In the genomic region with DNA sequence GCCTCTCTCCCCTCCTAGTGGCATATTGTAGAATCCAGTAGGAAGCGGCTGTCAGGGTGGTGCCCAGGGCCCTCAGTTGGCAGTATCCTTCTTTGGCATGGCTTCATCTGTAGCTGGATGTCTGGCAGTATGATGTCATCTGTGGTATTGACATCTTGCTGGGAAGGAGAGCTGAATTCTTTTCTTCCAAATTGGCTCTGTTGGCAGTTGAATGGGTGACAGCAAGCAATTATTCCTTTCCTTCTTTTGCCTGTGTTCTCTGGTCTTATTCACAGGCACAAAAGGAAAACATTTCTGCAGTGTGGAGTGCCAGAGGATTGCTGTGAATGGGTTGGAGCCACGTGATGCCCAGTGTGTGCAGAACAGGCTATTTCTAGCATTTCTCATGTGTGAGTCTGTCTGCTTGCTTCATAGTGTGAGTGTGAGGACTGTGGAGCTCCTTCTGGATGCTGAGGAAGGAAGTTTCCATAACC, we compare ENCODE assay signal across 7 mouse cellular contexts.
DNase-seq lines count a peak whose midpoint lies in the region; ATAC-seq lines count a peak whose summit lies in the region.

No protein-coding gene starts in this region.

- peak overlapping the region; percentile 86 for H3K27ac ChIP-seq in forebrain, embryonic 12.5 days
- no peak overlapping the region for H3K27ac ChIP-seq in hindbrain, embryonic 14.5 days
- no peak overlapping the region for H3K27ac ChIP-seq in limb, embryonic 13.5 days

- WGBS in forebrain, embryonic 12.5 days = 23% methylated on average over 2 of the region's 2 CpGs
- 39% methylated on average over 2 of the region's 2 CpGs for WGBS in hindbrain, embryonic 14.5 days
- WGBS in limb, embryonic 13.5 days = 50% methylated on average over 2 of the region's 2 CpGs

- H3K9me3 ChIP-seq in forebrain, embryonic 12.5 days = no peaks in the 10 kb centered on the region
- H3K9me3 ChIP-seq in hindbrain, embryonic 14.5 days (ENCODE audit: control insufficient read depth, low read length) = no peaks in the 10 kb centered on the region
- no peaks in the 10 kb centered on the region for H3K9me3 ChIP-seq in limb, embryonic 13.5 days

- H3K9ac ChIP-seq in forebrain, embryonic 12.5 days = no peak overlapping the region
- H3K9ac ChIP-seq in hindbrain, embryonic 14.5 days = no peak overlapping the region
- no peak overlapping the region for H3K9ac ChIP-seq in limb, embryonic 13.5 days

- no peak overlapping the region for H3K4me3 ChIP-seq in forebrain, embryonic 12.5 days (replicated peaks)
- H3K4me3 ChIP-seq in hindbrain, embryonic 14.5 days (replicated peaks; ENCODE audit: low read length) = no peak overlapping the region
- no peak overlapping the region for H3K4me3 ChIP-seq in limb, embryonic 13.5 days

- DNase-seq in cerebellum, adult 18-20 months = peak; percentile 50 to 51
- DNase-seq in hindbrain, embryonic 14.5 days (ENCODE audit: low spot score) = peak; percentile 47
- peak; percentile 72 for DNase-seq in right cerebral cortex, postnatal 25 days
- no peak for DNase-seq in kidney, postnatal 10 days
- DNase-seq in spleen, adult 18-20 months = no peak

- peaks cover 23% of the 10 kb centered on the region for H3K4me1 ChIP-seq in forebrain, embryonic 12.5 days
- H3K4me1 ChIP-seq in hindbrain, embryonic 14.5 days (replicated peaks; ENCODE audit: control insufficient read depth, insufficient read depth, low read length) = 0 out of 2 replicates have a peak, but pooled peaks cover 10% of the 10 kb centered on the region
- peaks cover 21% of the 10 kb centered on the region for H3K4me1 ChIP-seq in limb, embryonic 13.5 days

- ATAC-seq in forebrain, embryonic 12.5 days (ENCODE audit: low FRiP score) = peak; percentile 94
- peak; percentile 91 for ATAC-seq in hindbrain, embryonic 14.5 days (ENCODE audit: low FRiP score)
- peak; percentile 77; the same call in 1 of the 2 replicates for ATAC-seq in limb, embryonic 13.5 days (ENCODE audit: low FRiP score, low read depth)

- H3K4me2 ChIP-seq in forebrain, embryonic 12.5 days = peak overlapping the region; percentile 25; the same call in 1 of the 2 replicates
- H3K4me2 ChIP-seq in hindbrain, embryonic 14.5 days (replicated peaks) = no peak overlapping the region
- peak overlapping the region; percentile 27; the same call in 1 of the 2 replicates for H3K4me2 ChIP-seq in limb, embryonic 13.5 days (replicated peaks)

- no peaks in the 10 kb centered on the region for H3K36me3 ChIP-seq in forebrain, embryonic 12.5 days (replicated peaks)
- H3K36me3 ChIP-seq in hindbrain, embryonic 14.5 days (replicated peaks; ENCODE audit: control insufficient read depth, insufficient read depth) = no peaks in the 10 kb centered on the region
- no peaks in the 10 kb centered on the region for H3K36me3 ChIP-seq in limb, embryonic 13.5 days

- H3K27me3 ChIP-seq in forebrain, embryonic 12.5 days = no peaks in the 10 kb centered on the region
- no peaks in the 10 kb centered on the region for H3K27me3 ChIP-seq in hindbrain, embryonic 14.5 days (ENCODE audit: control insufficient read depth, insufficient read depth, low read length)
- H3K27me3 ChIP-seq in limb, embryonic 13.5 days = peaks cover 22% of the 10 kb centered on the region

Comparison
In these comparisons a context has a peak if more than half of its experiments do, and no peak if none do; other contexts are left out.
1. DNase-seq: peak in cerebellum, adult 18-20 months (2 of 2), hindbrain, embryonic 14.5 days (single experiment) and right cerebral cortex, postnatal 25 days (single experiment); none in kidney, postnatal 10 days (single experiment) and spleen, adult 18-20 months (0 of 2).
2. Peak in every context shown above with its lines, with median percentiles within 50 percentile points of each other: ATAC-seq.